Mouse (Mus musculus) spleen, adult 2 months (tissue): ENCODE measurements at regions not wholly inside any gene's neighbourhood (a gene's known extent, or its start where the extent isn't known, plus 50 kb on each side); places are given as distances from the start of the nearest gene placed in this dataset.

Experiments used
- DNase-seq, 2 experiments: peaks; one replicate each; pipeline versions ENCODE4 v3.0.0 to v3.0.0-alpha.2; 2012 to 2021; ENCODE audit warnings: low spot score in 2 of 2, low read depth in 1 of 2
- H3K27ac ChIP-seq: fragments of 200-500 bp; 2 replicates; pipeline ENCODE4 v1.5.1; 2012; ENCODE audit warnings: low read length, inconsistent platforms; ENCODE audit not compliant: insufficient read depth
- H3K27me3 ChIP-seq: fragments of 200-500 bp; 2 replicates; pipeline ENCODE4 v1.6.1; 2012; ENCODE audit warnings: mild to moderate bottlenecking, moderate library complexity, low read length, inconsistent platforms; ENCODE audit not compliant: control insufficient read depth, insufficient read depth
- H3K36me3 ChIP-seq: fragments of 200-500 bp; 2 replicates; pipeline ENCODE4 v1.6.1; 2012; ENCODE audit warnings: mild to moderate bottlenecking, low read length, inconsistent platforms; ENCODE audit not compliant: control insufficient read depth, insufficient read depth
- H3K4me1 ChIP-seq: fragments of 200-500 bp; 2 replicates; pipeline ENCODE4 v1.6.1; 2011; ENCODE audit warnings: inconsistent platforms; ENCODE audit not compliant: control insufficient read depth, insufficient read depth, insufficient read length
- H3K4me3 ChIP-seq: fragments of 200-500 bp; 2 replicates; pipeline ENCODE4 v1.5.1; 2011; ENCODE audit warnings: mild to moderate bottlenecking, inconsistent platforms; ENCODE audit not compliant: insufficient read depth, insufficient read length; ENCODE audit errors: extremely low read depth
- CTCF ChIP-seq: fragments of 200-500 bp; IDR thresholded peaks from 2 replicates; pipeline ENCODE4 v1.5.1; 2011; ENCODE audit warnings: mild to moderate bottlenecking, inconsistent platforms; ENCODE audit not compliant: insufficient read depth, insufficient read length, insufficient replicate concordance; ENCODE audit errors: extremely low read depth
- POLR2A ChIP-seq: fragments of 200-500 bp; IDR thresholded peaks from 2 replicates; pipeline ENCODE4 v1.6.1; 2011; ENCODE audit warnings: low read depth, low read length, inconsistent platforms
- WGBS: fragments of 180-500 bp; shearing (Covaris S2); methylation state at CpG from one replicate; pipeline ENCODE4 v1.1.7; 2018; 5-methylcytosine and 5-hydroxymethylcytosine counted together

DNA sequence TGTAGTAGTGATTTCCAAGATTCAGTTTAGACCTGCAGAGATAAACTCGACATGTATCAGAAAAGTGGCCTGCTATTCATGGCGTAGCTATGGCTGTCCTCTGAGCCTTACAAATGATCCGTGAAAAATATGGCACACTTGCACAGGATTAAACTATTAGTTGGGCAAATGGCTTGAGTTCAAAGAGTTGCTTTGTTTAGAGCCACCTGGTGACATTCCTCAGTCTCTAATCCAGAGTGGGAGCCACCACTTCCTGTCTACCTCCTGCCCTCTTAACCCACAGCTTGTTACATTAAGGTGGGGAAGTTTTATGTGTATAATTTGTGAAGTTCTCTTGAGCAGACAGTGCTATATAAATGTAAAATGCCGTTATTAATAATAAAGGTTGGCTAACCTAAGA, 357.7 kb downstream of the Mtx2 start:
- Histone ChIP-seq H3K4me1 (no peaks in the 10 kb centered on the region), H3K27me3 (no peaks in the 10 kb centered on the region), H3K36me3 (no peaks in the 10 kb centered on the region), H3K27ac (no peak overlapping the region), H3K4me3 (no peak overlapping the region)
- DNase-seq: no peak
- TF ChIP-seq POLR2A (no peak), CTCF (no peak)
- 80% methylated on average over 4 of the region's 4 CpGs for WGBS

DNA sequence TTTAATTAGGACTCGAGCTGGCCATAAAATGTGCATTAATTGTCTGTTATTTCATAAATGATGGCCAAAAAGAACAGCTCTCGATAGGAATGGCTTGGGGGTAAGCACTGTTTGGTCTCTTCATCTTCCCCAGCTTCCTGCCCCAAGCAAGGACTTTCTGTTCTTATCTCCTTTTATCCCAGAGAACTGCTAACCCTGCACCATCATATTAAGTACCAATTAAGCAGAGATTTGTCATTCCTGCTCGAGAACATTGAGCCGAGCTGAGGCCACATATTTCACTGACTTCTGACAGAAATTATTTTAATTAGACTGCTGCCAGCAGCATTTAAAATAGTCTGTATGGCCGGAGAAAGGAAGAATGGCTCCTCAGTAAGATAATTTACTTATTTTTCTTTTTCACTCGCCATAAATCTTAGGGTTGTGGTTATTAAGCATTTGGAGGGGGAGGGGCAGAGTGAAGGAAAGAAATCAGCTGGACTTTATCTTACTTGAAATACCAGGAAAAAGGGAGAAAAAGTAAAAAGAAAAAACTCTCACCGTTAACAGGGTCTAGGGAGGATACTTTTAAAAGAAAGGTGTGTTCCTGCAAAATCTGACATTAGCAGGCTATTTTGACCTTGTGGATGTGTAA, 377.1 kb downstream of the Mtx2 start:
- no peak for DNase-seq
- no peak overlapping the region for H3K4me3 ChIP-seq
- H3K27me3 ChIP-seq: no peaks in the 10 kb centered on the region
- H3K4me1 ChIP-seq: no peaks in the 10 kb centered on the region
- no peak for TF ChIP-seq CTCF
- no peak for TF ChIP-seq POLR2A
- WGBS: 65% methylated on average over 7 of the region's 7 CpGs
- no peak overlapping the region for H3K27ac ChIP-seq
- H3K36me3 ChIP-seq: no peaks in the 10 kb centered on the region

GRCm38 (mm10) chr2:75208821-75209758, 383.5 kb downstream of the Mtx2 start:
- WGBS: 78% methylated on average over 27 of the region's 27 CpGs
- no peak overlapping the region for H3K27ac ChIP-seq
- H3K4me3 ChIP-seq: no peak overlapping the region
- TF ChIP-seq CTCF (no peak), POLR2A (no peak)
- DNase-seq: no peak
- H3K4me1 ChIP-seq: no peaks in the 10 kb centered on the region
- no peaks in the 10 kb centered on the region for H3K36me3 ChIP-seq
- H3K27me3 ChIP-seq: no peaks in the 10 kb centered on the region

DNA sequence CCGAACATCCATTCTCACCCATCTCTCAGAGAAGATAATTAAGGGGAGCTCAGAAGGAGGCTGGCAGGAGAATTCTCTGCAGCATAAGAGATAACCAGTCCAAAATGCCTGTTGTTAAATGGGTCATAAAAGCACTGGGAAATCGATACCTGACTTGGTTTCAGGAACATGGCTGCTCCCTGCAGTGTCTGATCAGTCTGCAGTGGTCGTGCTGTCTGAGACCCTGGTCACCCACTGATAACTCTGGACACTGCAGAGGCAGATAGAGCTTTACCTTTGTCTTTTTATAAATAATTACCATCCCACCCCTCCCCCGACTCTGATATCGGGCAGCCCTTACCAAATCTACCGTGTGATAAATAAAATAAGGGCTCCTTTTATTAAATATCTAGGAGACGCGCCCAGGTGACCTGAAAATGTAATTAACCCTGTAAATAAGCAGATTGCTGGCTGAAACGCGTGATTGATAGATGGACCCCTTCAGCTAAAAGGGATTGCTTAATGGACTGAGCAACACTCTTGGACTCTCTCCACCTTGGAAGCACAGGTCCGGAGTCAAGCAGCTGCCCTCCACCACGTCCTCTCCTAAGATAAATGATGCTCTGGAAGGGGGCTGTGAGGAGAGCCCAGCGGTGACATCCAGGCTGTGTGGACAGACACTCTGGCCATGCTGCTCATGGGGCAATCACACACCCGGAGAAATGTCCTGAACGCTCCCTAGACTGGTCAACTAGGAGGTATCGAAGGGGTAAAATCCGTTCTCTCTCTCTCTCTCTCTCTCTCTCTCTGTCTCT, 384.4 kb downstream of the Mtx2 start:
- no peak overlapping the region for H3K4me3 ChIP-seq
- no peaks in the 10 kb centered on the region for H3K36me3 ChIP-seq
- H3K27ac ChIP-seq: no peak overlapping the region
- no peaks in the 10 kb centered on the region for H3K27me3 ChIP-seq
- H3K4me1 ChIP-seq: no peaks in the 10 kb centered on the region
- 90% methylated on average over 17 of the region's 17 CpGs for WGBS
- TF ChIP-seq POLR2A: no peak
- no peak for TF ChIP-seq CTCF
- DNase-seq: no peak

GRCm38 (mm10) chr2:75216931-75217330, 391.3 kb downstream of the Mtx2 start:
- Histone ChIP-seq H3K27me3 (no peaks in the 10 kb centered on the region), H3K36me3 (no peaks in the 10 kb centered on the region), H3K4me3 (no peak overlapping the region), H3K27ac (no peak overlapping the region), H3K4me1 (no peaks in the 10 kb centered on the region)
- TF ChIP-seq CTCF: no peak
- TF ChIP-seq POLR2A: no peak
- no peak for DNase-seq
- 67% methylated on average over 5 of the region's 5 CpGs for WGBS

DNA sequence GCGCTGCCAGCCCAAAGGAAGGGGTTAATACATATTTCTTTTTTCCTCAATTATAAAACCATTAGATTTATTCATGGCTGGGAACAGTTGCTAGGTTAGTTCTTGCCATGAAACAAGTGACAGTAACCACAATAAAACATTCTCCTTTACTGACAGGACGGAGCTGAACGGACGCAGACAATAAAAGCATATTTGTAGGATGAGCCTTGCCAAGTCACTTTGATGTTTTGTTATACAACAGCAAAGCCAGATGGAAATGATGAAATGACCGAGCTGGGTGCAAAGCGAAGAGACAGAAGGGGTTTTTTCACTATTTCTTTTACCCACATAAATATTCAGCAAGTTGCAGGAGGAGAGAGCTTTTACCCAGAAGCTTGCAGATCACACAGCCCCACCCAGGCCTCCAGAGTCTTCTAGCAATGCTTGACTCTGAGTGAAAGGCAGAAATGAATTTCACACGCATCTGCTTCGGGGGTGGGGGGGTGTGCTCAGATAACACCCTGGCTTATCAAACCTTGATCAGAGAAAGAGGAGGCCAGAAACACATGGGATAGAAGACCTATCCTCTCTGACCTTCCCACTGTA, 395.3 kb downstream of the Mtx2 start:
- H3K27ac ChIP-seq: no peak overlapping the region
- no peaks in the 10 kb centered on the region for H3K36me3 ChIP-seq
- DNase-seq: no peak
- no peaks in the 10 kb centered on the region for H3K4me1 ChIP-seq
- TF ChIP-seq POLR2A: no peak
- no peak for TF ChIP-seq CTCF
- H3K4me3 ChIP-seq: no peak overlapping the region
- H3K27me3 ChIP-seq: no peaks in the 10 kb centered on the region
- 88% methylated on average over 8 of the region's 8 CpGs for WGBS
